Mouse (Mus musculus) cerebellum, adult 11 months (tissue): ENCODE measurements around the gene Hspa8.
A peak's percentile ranks its signal among the peaks of the same experiment; 100 is the strongest.

Experiments
- DNase-seq: peaks from one replicate; pipeline ENCODE4 v3.0.0; 2022

The Hspa8 gene

DNA sequence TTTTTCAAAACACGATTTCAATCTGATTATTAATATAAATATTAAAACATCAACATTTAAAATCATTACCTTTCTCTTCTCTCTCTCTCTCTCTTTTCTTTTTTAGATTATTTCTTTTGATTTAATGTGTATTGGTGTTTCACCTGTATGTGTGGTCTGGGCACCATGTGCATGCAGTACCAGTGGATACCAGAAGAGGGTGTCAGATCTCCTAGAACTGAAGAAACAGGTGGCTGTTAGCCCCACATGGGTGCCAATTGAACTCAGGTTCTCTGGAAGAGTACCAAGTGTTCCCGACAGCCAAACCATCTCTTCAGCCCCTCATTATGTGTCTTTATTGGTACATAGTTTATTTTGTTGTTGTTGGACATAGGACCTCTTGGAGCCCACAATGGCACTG is 11.1 kb downstream of the Hspa8 start:
- DNase-seq = peak; percentile 42

DNA sequence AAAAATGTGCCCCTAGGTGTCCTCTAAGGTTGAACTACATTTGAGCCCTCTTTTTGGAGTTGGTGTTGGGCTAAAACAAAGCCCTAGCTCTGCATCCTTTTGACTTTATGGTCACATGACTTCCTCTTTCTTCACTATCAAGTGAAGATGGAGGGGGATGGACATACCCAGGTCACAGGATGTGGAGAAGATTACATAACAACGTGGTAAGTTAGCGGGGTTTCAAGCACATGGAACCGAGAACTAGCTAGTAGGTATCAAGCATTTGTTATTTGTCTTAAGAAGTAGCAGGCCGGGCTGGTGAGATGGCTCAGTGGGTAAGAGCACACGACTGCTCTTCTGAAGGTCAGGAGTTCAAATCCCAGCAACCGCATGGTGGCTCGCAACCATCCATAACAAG is 13.3 kb downstream of the Hspa8 start:
- DNase-seq = no peak

DNA sequence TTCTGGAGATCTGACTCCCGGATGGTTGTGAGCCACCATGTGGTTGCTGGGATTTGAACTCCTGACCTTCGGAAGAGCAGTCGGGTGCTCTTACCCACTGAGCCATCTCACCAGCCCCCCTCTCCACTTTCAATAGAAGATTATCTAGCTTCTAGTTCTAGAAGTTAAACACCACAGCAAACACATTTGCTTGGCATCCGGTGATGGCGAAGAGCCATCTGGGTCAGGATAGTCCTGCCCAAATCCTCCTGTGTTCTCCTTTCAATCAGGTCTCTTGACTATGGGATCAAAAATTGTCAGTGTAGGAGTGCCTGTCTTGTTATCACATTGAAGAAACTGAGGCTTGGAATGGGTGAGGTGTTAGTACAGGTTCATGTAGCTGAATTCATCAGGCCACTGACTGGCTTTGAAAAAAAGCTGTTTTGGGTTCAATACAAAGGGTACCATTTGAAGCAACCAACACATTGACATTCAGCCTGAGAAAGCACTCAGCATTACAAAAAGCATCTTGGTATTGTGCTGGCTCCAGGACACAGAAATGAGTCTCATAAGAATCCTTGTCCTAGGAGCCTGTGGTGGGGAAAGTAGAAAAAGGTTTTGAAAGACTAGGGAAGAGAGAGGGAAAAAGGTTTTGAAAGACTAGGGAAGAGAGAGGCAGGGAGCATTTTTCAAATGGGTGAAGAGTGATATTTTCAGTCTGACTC is 16.7 kb downstream of the Hspa8 start:
- no peak for DNase-seq

DNA sequence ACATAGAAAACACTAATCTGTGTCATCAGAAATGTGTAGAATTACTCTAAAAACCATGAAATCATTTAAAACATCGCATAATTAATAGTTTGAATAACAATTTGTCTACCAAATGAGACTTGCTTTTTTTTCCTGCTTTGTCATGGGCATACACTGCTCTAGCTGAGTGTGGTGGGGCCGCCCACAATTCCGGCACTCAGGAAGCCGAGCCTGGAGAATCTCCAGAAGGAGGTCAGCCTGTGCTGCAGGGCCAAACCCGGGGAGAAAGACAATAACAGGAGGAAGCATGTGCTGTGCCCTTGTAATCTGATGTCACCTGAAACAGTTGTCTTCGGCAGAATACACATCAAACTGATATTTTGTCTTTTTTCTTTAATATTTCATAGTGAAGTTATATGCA is 24.8 kb downstream of the Hspa8 start:
- DNase-seq = no peak

DNA sequence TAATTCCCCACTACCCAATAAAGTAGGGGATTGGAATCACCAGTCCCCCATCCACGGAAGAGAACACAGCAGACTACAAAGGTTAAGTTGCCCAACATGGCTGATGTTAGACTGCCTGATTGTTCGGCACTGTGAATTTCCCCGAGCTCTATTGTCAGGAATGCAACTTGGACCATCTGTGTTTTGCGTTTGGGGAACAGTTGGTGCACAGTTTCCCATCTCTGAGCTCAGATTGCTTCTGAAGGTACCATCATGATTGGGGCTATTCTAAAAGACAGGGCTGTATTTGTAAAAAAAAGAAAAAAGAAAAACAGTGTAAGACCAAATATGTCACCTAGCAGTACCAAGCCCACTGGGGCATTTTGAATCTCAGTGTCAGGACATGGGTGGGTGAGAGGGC is 26.6 kb downstream of the Hspa8 start:
- no peak for DNase-seq

DNA sequence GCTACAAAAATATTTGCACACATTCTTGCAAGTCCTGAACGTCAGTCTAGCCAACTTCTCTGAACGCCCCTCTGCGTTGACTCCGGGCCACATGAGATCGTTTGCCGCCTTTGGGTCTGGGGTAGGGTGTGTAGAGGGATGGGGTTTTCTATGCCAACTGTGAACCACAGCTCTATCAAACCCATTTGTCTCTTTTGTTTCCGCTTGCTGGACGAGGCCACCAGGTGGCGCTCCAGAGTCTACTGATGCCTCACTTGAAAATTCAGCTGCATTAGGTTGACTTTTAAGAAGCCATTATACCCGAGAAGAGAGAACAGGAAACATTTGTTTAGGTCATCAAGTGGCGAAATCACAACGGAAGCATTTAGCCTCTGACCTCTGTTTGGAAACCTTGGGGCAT is 33.8 kb downstream of the Hspa8 start:
- peak; percentile 74 for DNase-seq

DNA sequence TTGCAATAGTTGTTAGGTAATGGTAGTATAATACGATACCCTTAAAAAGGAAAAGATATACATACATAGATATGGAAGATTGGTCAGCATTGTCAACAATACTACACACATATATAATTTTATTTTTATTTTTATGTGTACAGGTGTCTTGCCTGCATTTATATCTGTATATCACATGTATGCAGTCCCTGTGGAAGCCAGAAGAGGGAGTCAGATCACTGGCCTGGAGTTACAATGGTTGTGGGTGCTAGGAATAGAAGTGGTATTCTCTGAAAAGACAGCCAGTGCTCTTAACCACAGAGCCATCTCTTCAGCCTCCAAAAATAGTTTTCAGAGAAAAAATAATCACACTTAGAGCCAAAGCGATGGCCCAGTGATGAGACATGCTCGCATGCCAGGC is 35.9 kb downstream of the Hspa8 start:
- DNase-seq = no peak

DNA sequence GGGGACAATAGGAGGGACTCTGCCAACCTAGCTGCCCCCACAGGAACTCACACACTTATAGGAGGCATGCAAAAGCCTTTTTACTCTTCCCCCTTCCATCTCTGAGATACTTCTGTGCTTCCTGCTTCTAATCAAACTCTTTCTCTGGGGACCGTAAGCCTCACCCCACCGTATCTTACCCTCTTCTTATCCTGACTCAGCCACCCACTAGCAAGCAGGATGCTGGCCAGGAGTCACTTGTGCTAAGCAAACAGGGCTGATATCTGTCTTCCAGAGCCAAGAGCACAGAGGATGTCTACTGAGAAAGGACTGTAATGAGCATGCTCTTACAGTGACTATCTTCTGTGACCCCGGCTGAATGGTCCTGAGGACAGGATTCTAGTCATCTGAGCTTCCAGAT is 38.9 kb downstream of the Hspa8 start:
- no peak for DNase-seq

DNA sequence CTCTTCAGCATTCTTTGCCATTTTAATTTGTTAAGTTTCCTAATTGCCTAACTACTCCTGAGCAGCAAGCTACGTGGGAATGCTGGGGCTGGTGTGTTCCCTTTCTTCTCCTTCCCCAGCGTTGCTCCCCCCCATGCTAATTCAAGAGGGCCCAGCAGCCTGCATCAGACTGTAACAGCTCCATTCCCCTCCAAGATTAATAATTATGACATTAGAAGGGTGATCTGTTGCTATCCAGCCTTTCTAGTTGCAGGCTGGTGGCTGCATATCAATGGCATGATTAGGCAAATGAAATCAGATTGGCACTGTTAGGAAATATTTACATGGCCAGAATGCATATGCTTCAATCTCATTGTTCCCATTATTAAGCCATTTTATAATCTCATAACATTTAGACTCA is 50.7 kb downstream of the Hspa8 start:
- no peak for DNase-seq

DNA sequence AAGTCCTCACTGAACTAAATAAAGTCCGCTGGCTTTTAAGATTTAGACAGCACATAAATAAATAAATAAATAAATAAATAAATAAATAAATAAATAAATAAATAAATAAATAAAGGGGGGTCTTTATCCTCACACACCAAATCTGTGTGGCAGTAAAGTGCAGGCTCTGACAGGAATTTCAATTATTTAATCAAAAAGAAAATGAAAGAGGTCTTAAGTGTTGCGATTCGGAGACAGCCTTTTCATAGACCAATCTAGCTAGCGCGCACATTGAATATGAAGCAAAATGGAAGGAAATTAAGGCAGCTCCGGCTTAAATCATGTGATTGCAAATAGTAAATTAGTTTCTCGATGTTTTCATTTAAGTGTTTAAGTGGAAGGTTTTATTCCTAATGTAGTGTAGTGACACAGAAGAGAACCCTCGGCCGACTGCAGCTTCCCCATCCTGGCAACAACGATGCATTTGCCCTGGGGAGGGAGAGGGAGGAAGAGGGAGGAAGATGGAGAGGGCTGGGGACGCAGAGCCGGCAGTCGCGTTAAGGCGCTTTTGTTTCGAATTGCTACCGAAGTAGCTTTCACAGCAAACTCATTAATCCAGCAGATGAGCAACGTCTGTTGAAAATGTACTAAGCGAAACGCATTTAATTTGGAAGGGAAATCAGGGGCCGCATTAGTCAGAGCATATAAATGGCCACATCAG is 57.8 kb downstream of the Hspa8 start:
- DNase-seq = no peak

DNA sequence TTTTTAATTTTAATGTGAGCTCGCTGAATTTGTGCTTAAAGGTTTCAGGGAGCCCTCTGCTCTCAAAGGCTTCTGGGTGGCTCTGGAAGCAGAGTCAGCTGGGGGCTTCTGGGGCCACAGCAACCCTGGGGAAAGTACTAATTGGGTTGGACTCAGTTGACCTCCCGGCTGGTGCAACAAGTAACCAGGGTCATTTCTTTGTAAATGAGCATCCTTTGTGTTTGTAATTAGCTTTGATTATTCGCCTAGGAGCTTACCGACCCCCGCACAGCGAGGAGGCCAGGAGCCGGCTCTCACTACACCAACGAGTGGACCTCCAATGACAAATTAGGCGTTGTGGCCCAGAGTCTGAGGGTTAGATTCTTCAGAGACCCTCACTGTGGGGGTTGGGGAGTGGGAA is 58.4 kb downstream of the Hspa8 start:
- no peak for DNase-seq
